Mouse (Mus musculus) stomach, postnatal 0 days (tissue): ENCODE measurements around the gene Carm1.

Experiments used
- CTCF ChIP-seq: IDR thresholded peaks from 2 replicates; pipeline ENCODE4 v1.5.1; 2016; ENCODE audit warnings: antibody characterized with exemption, low read depth, mild to moderate bottlenecking, moderate library complexity
- EP300 ChIP-seq: optimal IDR thresholded peaks from 2 replicates; pipeline ENCODE3; 2016; ENCODE audit warnings: antibody characterized with exemption

- TF ChIP-seq CTCF (no peak), EP300 (no peak)
These were observed 59.2 kb downstream of the Carm1 start for GRCm38 (mm10) chr9:21605865-21606264.
